Mouse (Mus musculus) liver, postnatal 0 days (tissue): ENCODE data around the gene Vamp3. TPM values are rescaled to one million over a fixed set of nuclear protein-coding genes. Genes with fewer than 3 reads are reported as not detected.

Source experiments
- ATAC-seq: fragments of 200-750 bp; cut with Nextera tagmentation; 2 replicates; pipeline ENCODE4 v1.8.0; 2017; ENCODE audit warnings: mild to moderate bottlenecking, moderate library complexity
- DNase-seq: peaks from one replicate; pipeline ENCODE4 v3.0.0-alpha.2; 2016
- H3K27ac ChIP-seq: fragments of 300-500 bp; sonication (generic); 2 replicates; pipeline ENCODE4 v1.5.1; 2014; ENCODE audit warnings: antibody characterized with exemption, moderate library complexity, mild to moderate bottlenecking, low read depth
- H3K27me3 ChIP-seq: fragments of 300-500 bp; sonication (generic); 2 replicates; pipeline ENCODE4 v1.6.1; 2014; ENCODE audit warnings: low read length, control low read depth, mixed read lengths; ENCODE audit not compliant: insufficient read depth
- H3K36me3 ChIP-seq: fragments of 300-500 bp; sonication (generic); replicated peaks from 2 replicates; pipeline ENCODE4 v1.6.1; 2014; ENCODE audit warnings: mild to moderate bottlenecking, control low read depth, low read length, moderate library complexity, mixed read lengths; ENCODE audit not compliant: insufficient read depth
- H3K4me1 ChIP-seq: fragments of 300-500 bp; sonication (generic); 2 replicates; pipeline ENCODE4 v1.6.1; 2014; ENCODE audit warnings: antibody characterized with exemption, mild to moderate bottlenecking, control low read depth; ENCODE audit not compliant: insufficient read depth
- H3K4me2 ChIP-seq: fragments of 300-500 bp; sonication (generic); 2 replicates; pipeline ENCODE4 v1.6.1; 2014; ENCODE audit warnings: low read depth, mild to moderate bottlenecking, low read length, moderate library complexity, mixed read lengths
- H3K4me3 ChIP-seq: fragments of 300-500 bp; sonication (generic); 2 replicates; pipeline ENCODE4 v1.5.1; 2014; ENCODE audit warnings: low read depth, low read length
- H3K9ac ChIP-seq: fragments of 300-500 bp; sonication (generic); replicated peaks from 2 replicates; pipeline ENCODE4 v1.6.1; 2014; ENCODE audit warnings: mild to moderate bottlenecking, moderate library complexity
- H3K9me3 ChIP-seq: fragments of 300-500 bp; sonication (generic); 2 replicates; pipeline ENCODE4 v1.6.1; 2016; ENCODE audit warnings: mild to moderate bottlenecking, control low read depth, low read length, mixed read lengths
- CTCF ChIP-seq: sonication (generic); IDR thresholded peaks from 2 replicates; pipeline ENCODE4 v1.5.1; 2016; ENCODE audit warnings: antibody characterized with exemption, low read depth
- EP300 ChIP-seq: IDR thresholded peaks from 2 replicates; pipeline ENCODE4 v1.6.1; 2016; ENCODE audit warnings: antibody characterized with exemption, low read depth, mild to moderate bottlenecking
- WGBS: fragments of 180-500 bp; shearing (Covaris S2); extraction: QIAGEN DNeasy Blood & Tissue Kit; methylation state at CpG from one replicate; pipeline ENCODE4 v1.1.7; 2014; ENCODE audit not compliant: insufficient replicate concordance; 5-methylcytosine and 5-hydroxymethylcytosine counted together
- polyA plus RNA-seq: library from polyadenylated mRNA; unstranded; fragments of >200 nt; fragmentation: Nextera tagmentation; extraction: Ambion mirVana; gene quantifications from 2 replicates; pipeline ENCODE4 v1.2.1, GENCODE M21; 2015

The Vamp3 gene
- polyA plus RNA-seq, 1 experiment from 2014 or later = 24.8 TPM

DNA sequence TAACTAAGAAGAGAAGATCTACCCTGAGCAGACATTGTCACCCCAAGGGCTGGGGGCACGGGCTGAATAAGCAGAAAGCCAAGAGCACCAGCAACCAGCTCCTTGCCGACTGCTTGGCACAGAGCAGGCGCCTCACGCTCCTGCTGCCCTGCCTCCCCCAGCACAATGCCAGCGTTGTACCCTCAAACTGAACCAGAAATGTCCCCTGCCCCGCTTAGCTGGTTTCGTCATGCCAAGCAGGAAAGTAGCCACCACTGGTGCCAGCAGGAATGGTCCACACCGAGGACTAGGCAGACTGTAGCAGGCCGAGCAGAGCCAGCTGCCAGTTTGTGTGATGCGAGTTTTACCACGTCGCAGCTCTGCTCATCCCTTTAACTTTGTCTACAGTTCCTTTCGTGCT, 24.2 kb upstream of the Vamp3 start:
- TF ChIP-seq EP300 = no peak
- TF ChIP-seq CTCF = no peak
- Histone ChIP-seq H3K27me3 (no peaks in the 10 kb centered on the region), H3K4me3 (no peak overlapping the region), H3K9ac (no peak overlapping the region), H3K4me2 (no peak overlapping the region), H3K9me3 (no peaks in the 10 kb centered on the region), H3K27ac (no peak overlapping the region), H3K4me1 (no peaks in the 10 kb centered on the region), H3K36me3 (no peaks in the 10 kb centered on the region)
- no peak for ATAC-seq
- 87% methylated on average over 13 of the region's 13 CpGs for WGBS
- no peak for DNase-seq

DNA sequence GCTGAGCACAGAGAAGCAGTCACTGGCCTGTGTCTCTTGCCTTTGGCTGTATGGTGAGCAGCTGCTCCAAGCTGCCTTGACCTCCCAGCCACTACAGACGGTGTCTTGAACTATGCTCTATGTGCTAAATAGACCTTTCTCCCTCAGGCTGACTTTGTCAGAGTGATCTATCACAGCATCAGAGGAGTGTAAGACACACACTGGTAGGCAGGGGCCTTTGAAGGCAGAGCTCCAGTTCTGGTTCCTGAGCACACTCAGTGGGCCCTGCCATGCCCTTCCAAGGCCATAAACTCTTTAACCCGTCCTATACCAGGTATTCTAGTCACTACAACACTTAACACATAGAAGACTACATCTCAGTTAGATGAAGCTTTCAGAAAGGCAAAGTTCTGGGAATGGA, 23.6 kb upstream of the Vamp3 start:
- 67% methylated on average over 2 of the region's 2 CpGs for WGBS
- DNase-seq (no peak), ATAC-seq (no peak)
- no peak overlapping the region for H3K27ac ChIP-seq
- no peaks in the 10 kb centered on the region for H3K4me1 ChIP-seq
- H3K4me3 ChIP-seq = no peak overlapping the region
- H3K9me3 ChIP-seq = no peaks in the 10 kb centered on the region
- no peak overlapping the region for H3K4me2 ChIP-seq
- no peaks in the 10 kb centered on the region for H3K27me3 ChIP-seq
- no peaks in the 10 kb centered on the region for H3K36me3 ChIP-seq
- no peak for TF ChIP-seq EP300
- no peak for TF ChIP-seq CTCF
- no peak overlapping the region for H3K9ac ChIP-seq

DNA sequence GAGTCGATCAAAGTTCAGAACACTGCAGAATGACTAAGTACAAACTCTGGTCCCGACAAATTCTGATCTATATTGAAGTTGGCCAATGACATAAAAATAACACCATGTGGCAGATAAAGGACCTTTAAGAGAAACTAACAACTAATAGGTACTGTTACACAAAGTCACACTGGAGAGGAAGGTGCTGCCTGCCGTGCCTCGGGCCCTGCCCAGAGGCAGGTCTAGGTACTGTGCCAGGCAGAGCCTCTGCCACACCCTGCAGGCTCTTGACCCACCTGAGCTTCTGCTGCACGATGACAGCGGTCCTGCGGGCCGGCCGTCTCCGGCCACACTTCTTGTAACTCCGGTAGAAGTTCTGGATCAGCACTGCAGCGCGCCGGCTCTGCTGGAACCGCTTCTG, 17.1 kb upstream of the Vamp3 start:
- no peaks in the 10 kb centered on the region for H3K9me3 ChIP-seq
- no peak overlapping the region for H3K9ac ChIP-seq
- no peak overlapping the region for H3K4me2 ChIP-seq
- H3K4me3 ChIP-seq = no peak overlapping the region
- H3K27ac ChIP-seq = no peak overlapping the region
- no peak for DNase-seq
- WGBS = 83% methylated on average over 15 of the region's 15 CpGs
- ATAC-seq = no peak
- no peak for TF ChIP-seq EP300
- TF ChIP-seq CTCF = no peak
- H3K4me1 ChIP-seq = no peaks in the 10 kb centered on the region
- H3K36me3 ChIP-seq = no peaks in the 10 kb centered on the region
- H3K27me3 ChIP-seq = no peaks in the 10 kb centered on the region

DNA sequence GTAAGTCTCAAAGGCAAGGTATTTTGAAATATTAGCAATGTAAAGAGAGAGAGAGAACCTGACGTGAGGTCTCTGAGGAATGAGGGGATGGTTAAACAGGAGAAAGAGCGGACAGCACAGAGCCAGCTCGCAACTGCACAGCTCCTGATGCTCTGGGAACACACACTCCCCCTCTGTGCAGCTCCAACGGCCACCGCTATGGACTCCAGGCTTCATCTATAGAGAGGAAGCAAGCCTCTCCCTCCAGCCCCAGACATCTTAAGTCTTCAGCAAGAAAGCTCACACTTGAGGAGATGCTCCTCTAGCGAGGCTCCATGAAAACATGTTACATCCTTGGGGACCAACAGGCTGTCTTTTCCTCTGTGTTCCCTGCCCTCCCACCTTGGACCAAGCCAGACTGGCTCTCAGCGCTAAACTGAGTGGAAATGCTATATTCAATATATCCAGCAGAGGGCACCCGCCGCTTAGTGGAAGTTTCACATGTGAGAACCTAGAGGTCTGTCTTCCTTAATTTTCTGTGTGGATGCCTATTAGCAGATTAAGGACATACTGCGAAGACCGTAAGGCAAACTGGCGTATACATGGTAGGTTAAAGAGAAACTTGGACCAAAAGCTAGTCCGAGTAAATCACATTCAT, 15.5 kb upstream of the Vamp3 start:
- ATAC-seq (0 out of 2 replicates have a peak, but pooled peaks have one; percentile 50), DNase-seq (peak; percentile 73)
- no peak overlapping the region for H3K27ac ChIP-seq
- H3K9ac ChIP-seq = no peak overlapping the region
- 43% methylated on average over 13 of the region's 13 CpGs for WGBS
- TF ChIP-seq EP300 = no peak
- peak; percentile 85 for TF ChIP-seq CTCF
- H3K4me3 ChIP-seq = no peak overlapping the region
- no peak overlapping the region for H3K4me2 ChIP-seq
- H3K27me3 ChIP-seq = no peaks in the 10 kb centered on the region
- H3K9me3 ChIP-seq = no peaks in the 10 kb centered on the region
- no peaks in the 10 kb centered on the region for H3K36me3 ChIP-seq
- H3K4me1 ChIP-seq = no peaks in the 10 kb centered on the region

DNA sequence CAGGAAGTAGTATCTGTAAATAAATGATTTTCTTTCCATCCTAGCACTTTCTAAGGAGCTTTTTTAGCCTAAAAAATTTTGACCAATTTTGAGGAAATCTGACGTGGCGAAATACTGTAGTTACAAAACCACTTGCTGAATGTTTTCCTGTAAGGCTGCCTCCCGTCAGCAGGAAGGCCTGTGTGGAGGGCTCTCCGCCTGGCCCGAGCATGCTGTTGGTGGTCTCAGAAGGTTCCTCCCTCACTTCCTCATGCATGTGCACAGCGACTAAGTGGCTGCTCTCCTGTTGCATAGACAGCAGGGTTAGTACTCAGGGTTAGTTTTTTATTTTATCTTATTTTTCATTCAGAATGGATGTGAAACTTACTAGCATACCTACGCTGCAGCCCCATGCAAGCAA, 13.2 kb upstream of the Vamp3 start:
- no peaks in the 10 kb centered on the region for H3K27me3 ChIP-seq
- H3K4me1 ChIP-seq = no peaks in the 10 kb centered on the region
- H3K36me3 ChIP-seq = no peaks in the 10 kb centered on the region
- ATAC-seq = no peak
- H3K4me3 ChIP-seq = no peak overlapping the region
- DNase-seq = no peak
- TF ChIP-seq CTCF = no peak
- no peak for TF ChIP-seq EP300
- H3K27ac ChIP-seq = no peak overlapping the region
- H3K9ac ChIP-seq = no peak overlapping the region
- H3K9me3 ChIP-seq = no peaks in the 10 kb centered on the region
- no peak overlapping the region for H3K4me2 ChIP-seq
- 36% methylated on average over 7 of the region's 7 CpGs for WGBS

DNA sequence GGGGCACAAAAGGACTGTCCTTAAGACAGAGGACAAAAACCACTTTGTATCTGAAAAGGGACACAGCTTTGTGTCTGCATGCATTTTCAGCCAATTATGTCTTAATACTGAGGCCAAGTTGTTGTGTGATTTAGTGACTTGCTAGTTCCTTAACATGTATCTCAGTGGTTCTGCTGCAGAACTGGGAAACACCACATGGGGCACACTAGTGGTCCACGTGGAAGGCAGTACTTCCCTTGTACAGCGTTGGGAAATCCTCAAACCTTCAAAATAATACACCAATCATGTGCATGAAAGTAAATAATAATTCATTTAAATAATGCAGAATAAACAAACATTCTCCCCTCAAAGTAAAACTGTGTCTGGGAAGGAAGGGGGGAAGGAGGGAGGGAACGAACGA, 11.0 kb upstream of the Vamp3 start:
- TF ChIP-seq CTCF = no peak; the same call in 1 of the 2 replicates
- no peak for TF ChIP-seq EP300
- Histone ChIP-seq H3K4me2 (no peak overlapping the region), H3K9ac (no peak overlapping the region), H3K36me3 (no peaks in the 10 kb centered on the region), H3K27me3 (no peaks in the 10 kb centered on the region), H3K9me3 (no peaks in the 10 kb centered on the region), H3K4me3 (no peak overlapping the region), H3K27ac (no peak overlapping the region), H3K4me1 (no peaks in the 10 kb centered on the region)
- ATAC-seq (no peak), DNase-seq (no peak)
- WGBS = 25% methylated on average over 4 of the region's 4 CpGs
